Mouse (Mus musculus): ENCODE results near the gene Ddit4l.
"Not testable (repeated sequence)": the region's sequence is repeated elsewhere in the genome, so short reads cannot be mapped to it uniquely, and the experiment has no call there.

The Ddit4l gene

GRCm38 (mm10) chr3:137647427-137648100 lies 26.2 kb downstream of the Ddit4l start:
- DNase-seq (ENCODE audit: low spot score), result no peak

- DNase-seq (ENCODE audit: low spot score), result no peak
Measured at GRCm38 (mm10) chr3:137649112-137649511, 27.7 kb downstream of the Ddit4l start.

- no peak for DNase-seq (ENCODE audit: low spot score)
Measured at GRCm38 (mm10) chr3:137652853-137653252, 31.4 kb downstream of the Ddit4l start.

GRCm38 (mm10) chr3:137671224-137671623 lies 49.8 kb downstream of the Ddit4l start, which contains the start of gene Gm21962:
Gene Gm21962, plus strand, starts transcription at chr3:137671524.
- DNase-seq (ENCODE audit: low spot score), result not testable (repeated sequence)
